Mouse (Mus musculus) spleen, postnatal 4 days (tissue): ENCODE measurements around the gene Sptbn1.

Experiments used
- DNase-seq, 2 experiments: peaks; one replicate each; pipeline ENCODE4 v3.0.0; 2022; ENCODE audit warnings: low spot score in 2 of 2

Sptbn1 gene

DNA sequence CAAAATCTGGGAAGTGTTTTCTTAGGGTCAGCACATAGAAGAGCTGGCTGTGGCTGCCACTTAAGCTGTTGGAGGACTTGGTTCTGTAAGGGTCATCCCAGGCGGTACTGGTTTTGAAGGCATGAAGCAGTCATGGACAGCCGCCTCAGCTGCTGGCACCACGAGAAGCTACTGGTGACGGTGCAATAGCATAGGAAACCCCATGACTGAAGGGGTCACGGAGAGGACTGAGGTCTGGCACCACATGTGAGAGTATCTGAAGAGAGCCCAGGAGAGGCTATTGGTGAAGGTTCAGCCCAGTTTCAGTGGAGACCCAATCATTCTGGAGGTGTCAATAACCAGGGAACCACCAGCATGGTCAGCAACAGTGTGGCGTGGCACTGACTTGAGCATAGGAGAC, 135.4 kb downstream of the Sptbn1 start:
- no peak for DNase-seq

DNA sequence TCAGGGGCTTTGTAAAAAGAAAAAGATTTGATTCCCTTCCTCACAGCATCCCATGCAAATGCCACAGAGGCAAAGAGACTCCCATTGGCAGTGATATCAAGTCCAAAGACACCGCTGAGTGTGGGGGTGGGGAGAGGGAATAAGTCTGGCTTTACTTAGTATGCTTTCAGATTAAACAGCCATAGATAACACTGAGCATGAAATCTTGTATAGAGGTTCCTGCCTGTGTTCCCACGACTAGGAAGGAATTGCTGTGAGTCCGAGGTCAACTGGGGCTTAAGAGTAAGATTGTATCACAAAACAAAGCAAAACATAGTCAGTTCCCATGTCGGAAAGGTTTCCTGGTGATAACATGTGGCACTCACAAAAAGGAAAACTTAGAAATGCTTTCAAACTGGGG, 136.3 kb downstream of the Sptbn1 start:
- no peak for DNase-seq

DNA sequence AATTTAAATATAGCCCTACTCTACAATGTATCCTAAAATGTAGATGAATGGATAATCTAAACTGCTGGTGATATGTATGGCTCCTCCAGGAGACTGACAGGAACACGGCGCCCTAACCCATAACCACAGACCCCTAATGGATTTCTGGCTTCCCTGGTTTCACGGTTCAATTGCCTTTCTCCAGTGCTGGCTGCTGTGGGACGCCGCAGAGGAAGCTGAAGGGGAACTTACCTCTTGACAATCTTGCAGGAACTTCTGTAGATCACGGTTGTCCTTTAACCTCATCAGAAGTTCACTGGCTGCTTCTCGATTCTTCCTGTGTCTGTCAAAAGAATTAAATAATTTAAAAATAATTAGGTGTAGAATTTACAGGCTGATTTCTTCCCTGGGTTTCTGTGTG, 138.6 kb downstream of the Sptbn1 start:
- DNase-seq: no peak

DNA sequence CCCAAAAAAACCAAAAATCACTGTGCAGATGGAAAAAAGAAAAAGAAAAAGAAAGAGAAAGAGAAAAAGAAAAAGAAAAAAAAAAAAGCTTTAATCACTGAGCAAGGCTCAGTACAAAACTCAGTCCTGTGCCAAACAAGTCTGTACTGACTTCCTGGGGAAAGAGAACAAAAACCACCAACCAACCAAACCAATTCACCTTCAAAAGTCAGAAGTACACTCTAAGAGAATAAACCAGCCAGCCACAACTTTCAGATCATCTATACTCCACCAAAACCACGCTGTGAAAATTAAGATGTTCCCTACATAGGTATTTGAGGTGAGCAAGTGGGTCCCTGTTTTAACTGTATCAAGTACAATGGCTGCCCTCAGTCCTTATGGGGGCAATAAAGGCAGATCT, 141.1 kb downstream of the Sptbn1 start:
- no peak for DNase-seq

DNA sequence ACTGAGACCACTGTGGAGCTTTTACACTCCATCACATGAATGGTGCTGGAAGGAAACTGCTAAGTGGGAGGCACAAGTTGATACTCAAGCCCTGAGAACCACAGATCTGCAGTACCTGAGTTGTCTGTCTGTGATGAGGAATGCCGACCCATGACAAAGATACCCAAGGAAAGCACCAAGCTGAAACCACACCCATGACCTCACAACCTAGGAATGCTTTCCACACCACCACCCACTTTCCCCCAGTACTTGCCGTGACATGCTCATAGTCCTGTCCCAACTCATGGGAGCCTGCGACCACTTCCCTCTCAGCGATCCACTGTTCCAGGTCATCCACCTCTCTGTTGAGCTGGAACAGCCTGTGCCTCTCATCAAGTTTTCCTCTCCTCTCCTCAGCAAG, 149.9 kb downstream of the Sptbn1 start:
- DNase-seq: no peak

DNA sequence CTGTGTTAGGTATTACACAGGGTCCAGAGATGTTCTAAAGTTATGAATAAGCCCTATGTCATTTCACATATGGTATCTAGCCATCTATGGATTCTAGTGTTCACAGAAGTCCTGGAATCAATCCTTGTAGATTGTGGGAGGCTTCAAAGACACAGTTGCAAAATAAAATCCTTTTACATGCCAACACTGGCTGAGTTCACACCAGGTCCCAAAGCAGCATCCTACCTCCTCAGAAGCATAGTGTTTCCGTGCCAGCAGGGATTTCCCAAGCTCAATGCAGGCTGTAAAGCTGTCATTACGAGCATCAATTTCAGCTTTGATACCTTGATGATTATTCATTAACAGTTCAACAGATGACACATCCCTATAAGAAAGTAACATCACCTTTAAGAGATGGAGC, 154.3 kb downstream of the Sptbn1 start:
- DNase-seq: no peak

DNA sequence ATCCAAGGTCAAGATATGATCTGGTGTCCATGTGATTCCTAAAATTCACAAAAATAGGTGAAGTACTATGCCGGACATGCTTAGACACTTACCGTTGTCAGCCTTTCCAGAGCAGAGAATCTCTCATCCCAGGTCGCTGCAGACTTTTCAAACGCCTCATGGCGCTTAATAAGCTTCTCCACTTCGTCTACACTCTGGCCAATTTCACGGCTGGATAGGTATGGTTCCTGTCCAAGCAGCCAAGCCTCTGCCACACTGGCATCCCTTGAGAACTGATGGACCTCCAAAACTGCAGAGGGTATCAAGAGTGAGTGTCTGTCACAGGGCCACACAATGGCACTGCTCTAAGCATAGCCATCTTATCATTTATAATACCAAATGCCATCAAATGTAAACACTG, 157.3 kb downstream of the Sptbn1 start:
- DNase-seq: no peak

DNA sequence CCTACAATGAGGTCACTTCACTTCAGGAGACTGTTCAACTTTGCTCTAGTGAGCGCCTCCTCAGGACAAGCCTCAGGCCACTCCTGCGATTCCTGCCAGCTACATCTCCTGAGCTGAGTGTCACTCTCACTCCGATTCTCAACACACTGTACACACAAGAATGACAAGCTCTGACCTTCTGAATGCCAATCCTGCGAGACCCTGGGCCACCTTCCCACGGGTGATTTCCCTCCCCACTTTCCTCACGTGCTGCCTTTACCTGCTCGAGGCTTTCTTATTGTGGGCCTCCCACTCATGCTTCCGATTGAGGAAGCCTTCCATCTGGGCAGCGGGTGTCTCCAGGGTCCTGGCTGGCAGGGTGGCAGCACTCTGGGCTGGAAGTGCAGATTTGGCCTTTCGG, 163.8 kb downstream of the Sptbn1 start:
- DNase-seq: no peak

DNA sequence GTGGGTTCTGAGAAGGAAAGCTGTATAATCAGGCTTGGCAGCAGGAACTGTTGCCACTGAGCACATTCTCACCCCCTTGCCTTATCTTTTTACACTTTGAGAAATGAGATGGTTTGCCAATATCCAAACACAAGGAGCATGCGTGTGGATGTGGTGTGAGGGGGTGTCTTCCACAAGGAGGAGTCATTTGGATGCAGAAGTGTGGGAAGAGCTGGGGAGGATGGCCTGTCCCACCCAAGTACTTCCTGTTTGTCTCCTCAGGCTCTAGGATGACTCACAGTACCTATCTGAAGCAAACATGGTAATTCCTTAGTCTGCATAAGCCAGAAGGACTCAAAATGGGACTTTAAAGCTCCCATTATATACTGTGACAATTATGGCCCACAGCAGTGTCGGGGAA, 165.4 kb downstream of the Sptbn1 start:
- DNase-seq: no peak

DNA sequence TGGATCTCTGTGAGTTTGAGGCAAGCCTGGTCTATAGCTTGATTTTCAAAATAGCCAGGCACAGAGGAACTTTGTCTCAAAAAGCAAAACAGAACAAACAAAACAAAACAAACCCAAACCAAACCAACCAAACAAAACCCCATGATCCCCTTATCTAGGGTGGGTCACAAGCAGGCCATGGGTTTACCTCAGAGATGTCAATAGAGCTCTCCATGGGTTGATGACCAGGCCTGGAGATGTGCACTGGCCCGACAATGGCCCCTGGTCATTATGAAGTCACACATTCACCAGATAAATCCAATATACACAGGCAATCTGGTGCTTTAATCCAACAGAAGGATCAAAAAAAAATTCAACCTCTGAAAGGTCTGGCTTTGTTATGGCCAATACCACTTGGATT, 166.2 kb downstream of the Sptbn1 start:
- no peak for DNase-seq

DNA sequence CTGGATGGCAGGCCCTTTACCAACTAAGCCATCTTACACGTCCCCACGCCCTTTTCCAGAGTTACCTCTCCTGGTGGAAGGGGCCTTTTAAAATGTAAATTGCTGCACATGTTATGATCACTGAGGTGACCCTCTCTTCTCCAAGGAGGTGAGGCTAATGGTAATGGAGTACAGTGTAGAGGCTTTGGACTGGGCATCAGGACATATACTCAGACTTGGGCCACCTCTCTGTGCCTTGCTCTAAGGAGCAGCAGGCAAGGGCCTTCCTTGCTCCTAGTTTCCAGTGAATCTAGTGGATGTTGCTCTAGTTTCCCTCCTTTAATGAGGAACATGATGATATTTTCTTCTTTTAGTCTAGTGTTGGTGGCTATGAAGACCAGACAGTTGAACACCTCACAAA, 166.8 kb downstream of the Sptbn1 start:
- DNase-seq: no peak

DNA sequence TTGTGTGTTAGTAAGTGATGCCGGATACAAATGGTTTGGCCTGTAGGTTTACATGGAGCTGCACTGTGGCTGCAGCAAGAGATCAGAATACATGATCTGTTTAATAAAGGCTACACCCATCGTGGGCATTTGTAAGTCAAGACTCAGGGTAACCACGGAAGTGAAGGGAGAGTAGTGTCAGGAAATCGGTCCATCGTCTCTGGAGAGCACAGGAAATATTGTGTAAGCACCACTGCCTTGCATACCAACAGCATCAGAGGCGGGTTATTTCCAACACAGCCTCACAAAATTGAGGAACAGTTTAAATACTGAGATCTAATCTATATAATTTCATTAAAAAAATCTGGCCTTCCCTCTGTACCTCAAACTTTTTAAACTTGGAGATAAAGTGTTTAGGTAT, 168.1 kb downstream of the Sptbn1 start:
- no peak for DNase-seq

DNA sequence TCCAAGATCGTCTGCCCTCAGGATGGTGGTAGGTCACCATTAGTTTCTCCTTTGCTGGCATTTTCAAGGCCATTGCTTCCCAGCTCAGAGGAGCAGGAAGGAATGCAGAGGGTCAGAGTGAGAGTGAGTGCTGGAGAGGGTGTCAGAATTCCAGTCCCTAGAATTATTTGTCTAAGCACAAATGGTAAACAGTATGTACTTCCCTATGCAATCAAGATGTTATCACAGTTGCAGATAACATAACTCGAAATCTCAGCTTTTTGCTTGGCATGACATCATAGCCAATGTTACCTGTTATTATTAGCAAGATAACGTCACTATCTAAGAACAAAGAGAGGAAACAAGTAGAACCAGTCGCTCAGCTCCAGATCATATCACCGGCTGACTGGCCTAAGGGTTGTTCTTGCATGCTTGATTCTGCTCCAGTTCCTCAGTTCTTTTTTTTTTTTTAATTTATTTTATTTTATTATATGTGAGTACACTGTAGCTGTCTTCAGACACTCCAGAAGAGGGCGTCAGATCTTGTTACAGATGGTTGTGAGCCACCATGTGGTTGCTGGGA, 172.7 kb downstream of the Sptbn1 start:
- DNase-seq: no peak

DNA sequence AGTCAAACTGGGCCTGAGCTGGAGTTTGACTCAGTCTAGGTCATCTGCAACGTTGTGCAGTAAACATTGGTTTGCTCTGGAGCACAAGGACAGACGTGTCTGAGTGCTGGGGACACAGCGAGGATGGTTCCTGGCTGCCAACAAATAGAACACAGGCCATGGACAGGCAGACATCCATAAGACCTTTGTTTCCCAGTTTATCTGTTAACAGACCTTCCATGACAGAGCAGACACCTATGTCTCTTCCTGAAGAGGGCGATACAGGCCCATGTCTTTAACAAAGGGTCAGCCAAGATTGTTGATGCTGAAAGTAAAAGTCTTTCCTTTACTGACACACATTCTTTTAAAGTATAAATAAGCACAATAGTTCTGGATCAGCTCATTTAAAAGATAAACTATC, 176.1 kb downstream of the Sptbn1 start:
- DNase-seq: no peak

DNA sequence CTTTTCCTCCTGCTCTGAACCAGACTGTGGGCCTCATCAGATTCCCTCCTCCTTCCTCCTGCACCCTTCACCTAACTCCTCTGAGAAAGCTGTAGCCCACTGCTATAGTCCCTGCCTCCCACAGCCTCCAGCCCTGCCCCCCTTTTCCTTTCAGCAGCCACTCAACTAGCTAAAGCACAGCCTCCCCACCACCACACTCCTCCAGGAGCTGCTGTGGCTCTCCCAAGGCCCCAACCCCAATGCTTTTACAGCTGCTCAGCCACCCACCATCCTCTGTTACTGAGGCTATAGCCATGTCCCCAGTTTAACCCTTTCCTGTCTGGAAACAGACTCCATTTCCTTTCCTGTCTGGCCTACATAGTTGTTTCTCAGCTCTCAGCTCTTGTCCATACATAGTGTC, 182.9 kb downstream of the Sptbn1 start:
- no peak for DNase-seq

DNA sequence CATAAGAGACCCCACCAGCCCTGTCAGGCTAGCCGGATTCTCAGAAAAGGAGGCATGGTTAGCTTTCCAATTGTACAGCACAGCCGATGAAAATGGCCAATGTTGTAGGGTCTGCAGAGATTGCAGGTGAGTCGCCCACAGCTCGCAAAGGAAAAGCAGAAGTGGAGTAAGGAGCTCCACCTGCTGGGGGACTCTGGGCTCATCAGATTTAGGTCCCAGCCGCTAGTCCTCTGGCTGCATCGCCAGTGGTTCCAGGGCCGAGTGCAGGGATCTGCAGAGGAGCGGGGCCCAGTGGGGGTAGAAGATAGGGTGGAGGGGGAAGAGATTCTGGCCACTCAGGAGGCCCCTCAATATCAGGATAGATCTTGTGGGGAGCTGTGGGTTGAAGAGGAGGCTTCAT, 210.7 kb downstream of the Sptbn1 start:
- peak in 1 of 2 experiments; percentile 53 for DNase-seq
